Mouse (Mus musculus): ENCODE data around the gene Nup205. TPM values are rescaled to one million over a fixed set of nuclear protein-coding genes. Genes with fewer than 3 reads are reported as not detected.
"Not testable (repeated sequence)": the region's sequence is repeated elsewhere in the genome, so short reads cannot be mapped to it uniquely, and the experiment has no call there.

Nup205 gene
- total and polyA plus RNA-seq, 3 experiments: 8.2 to 99.2 (median 93.8) TPM

DNA sequence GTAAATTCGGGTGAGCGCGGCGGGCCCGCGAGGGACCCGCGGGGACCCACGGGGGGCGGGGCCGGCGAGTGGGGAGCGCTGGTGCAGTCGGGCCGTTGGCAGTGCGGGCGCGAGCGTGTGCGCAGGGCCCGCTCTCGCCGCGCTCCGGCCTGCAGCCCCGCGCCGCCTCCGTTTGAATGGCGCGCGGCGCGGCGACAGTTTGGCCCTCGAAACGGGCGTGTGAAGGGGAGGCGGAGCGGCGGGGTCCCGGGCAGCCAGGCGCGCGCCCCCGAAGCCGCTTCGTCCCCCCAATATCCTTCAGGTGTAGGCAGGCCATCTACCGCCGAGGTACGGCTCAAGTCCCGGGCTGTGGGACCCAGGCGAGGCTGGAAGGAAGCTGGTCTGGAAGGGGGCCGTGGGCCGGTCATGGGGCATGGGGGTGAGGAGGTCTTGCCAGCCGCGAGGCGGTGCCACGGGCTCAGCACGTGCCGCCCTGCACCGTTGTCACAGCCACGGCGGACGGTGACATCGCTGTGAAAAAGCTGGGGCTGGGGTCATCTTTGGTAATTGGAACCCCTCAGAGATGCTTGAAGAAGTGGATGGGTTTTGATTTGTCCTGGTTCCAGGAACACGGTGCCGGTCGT lies 540 bp downstream of the Nup205 start:
- DNase-seq (ENCODE audit: low spot score): peak; percentile 41

DNA sequence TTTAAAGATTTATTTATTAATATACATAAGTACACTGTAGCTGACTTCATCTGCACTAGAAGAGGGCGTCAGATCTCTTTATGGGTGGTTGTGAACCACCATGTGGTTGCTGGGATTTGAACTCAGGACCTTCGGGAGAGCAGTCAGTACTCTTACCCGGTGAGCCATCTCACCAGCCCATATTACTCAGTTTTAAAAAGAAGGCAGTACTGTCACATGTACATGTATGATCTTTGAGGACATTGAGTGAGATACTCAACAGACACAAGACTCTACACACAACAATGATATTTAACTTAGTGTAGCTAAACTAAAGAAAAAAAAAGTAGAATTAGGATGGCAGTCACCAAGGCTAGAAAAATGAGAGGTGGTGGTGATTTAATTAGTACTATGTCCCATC lies 2.1 kb downstream of the Nup205 start:
- ATAC-seq (ENCODE audit: extremely low read depth, insufficient number of reproducible peaks, low FRiP score, poor library complexity, severe bottlenecking); H3K9me3 ChIP-seq (replicated peaks): not testable (repeated sequence)

More for the DNA sequence above, 540 bp downstream of the Nup205 start:
- peaks cover 26% of the 10 kb centered on the region for H3K36me3 ChIP-seq (replicated peaks)
- no peaks in the 10 kb centered on the region for H3K9me3 ChIP-seq (replicated peaks)
- TF ChIP-seq GATA2 (IDR thresholded peaks at IDR 0.05; ENCODE audit: borderline replicate concordance, low read depth, low read length) (no peak), GATA1 (IDR thresholded peaks at IDR 0.05; ENCODE audit: borderline replicate concordance, low read length) (no peak), POLR2AphosphoS5 (IDR thresholded peaks at IDR 0.05; ENCODE audit: insufficient replicate concordance, low read depth, low read length) (no peak)
- peak overlapping the region; percentile 89 for H3K4me3 ChIP-seq (ENCODE audit: low read depth, low read length)
- ATAC-seq (ENCODE audit: extremely low read depth, insufficient number of reproducible peaks, low FRiP score, poor library complexity, severe bottlenecking): no peak
- no peaks in the 10 kb centered on the region; the same call in 1 of the 2 replicates for H3K27me3 ChIP-seq (ENCODE audit: insufficient read depth, low read length)
- peaks cover 20% of the 10 kb centered on the region for H3K4me1 ChIP-seq (ENCODE audit: insufficient read depth, low read depth, low read length)

GRCm38 (mm10) chr6:35184781-35185180 lies 7.6 kb downstream of the Nup205 start:
- Histone ChIP-seq H3K27me3 (ENCODE audit: insufficient read depth, low read length) (no peaks in the 10 kb centered on the region), H3K36me3 (replicated peaks) (peaks cover 92% of the 10 kb centered on the region), H3K4me3 (ENCODE audit: low read depth, low read length) (no peak overlapping the region), H3K4me1 (ENCODE audit: insufficient read depth, low read depth, low read length) (peaks cover 12% of the 10 kb centered on the region; the same call in 1 of the 2 replicates), H3K9me3 (replicated peaks) (no peaks in the 10 kb centered on the region)
- no peak for ATAC-seq (ENCODE audit: extremely low read depth, insufficient number of reproducible peaks, low FRiP score, poor library complexity, severe bottlenecking)
- DNase-seq (ENCODE audit: low spot score): no peak
- TF ChIP-seq GATA1 (IDR thresholded peaks at IDR 0.05; ENCODE audit: borderline replicate concordance, low read length) (no peak), CTCF (IDR thresholded peaks at IDR 0.05; ENCODE audit: low read depth, low read length) (no peak), GATA2 (IDR thresholded peaks at IDR 0.05; ENCODE audit: borderline replicate concordance, low read depth, low read length) (no peak), TAL1 (conservative IDR thresholded peaks at IDR 0.05; ENCODE audit: low read depth, low read length) (no peak), POLR2AphosphoS5 (IDR thresholded peaks at IDR 0.05; ENCODE audit: insufficient replicate concordance, low read depth, low read length) (no peak)

More for the DNA sequence above, 2.1 kb downstream of the Nup205 start:
- not testable (repeated sequence) for H3K4me3 ChIP-seq (ENCODE audit: low read depth, low read length); H3K27me3 ChIP-seq (ENCODE audit: insufficient read depth, low read length); DNase-seq (ENCODE audit: low spot score)
- H3K4me1 ChIP-seq (ENCODE audit: insufficient read depth, low read depth, low read length): peaks cover 20% of the 10 kb centered on the region
- peaks cover 41% of the 10 kb centered on the region for H3K36me3 ChIP-seq (replicated peaks)

- no peak for ATAC-seq (ENCODE audit: extremely low read depth, insufficient number of reproducible peaks, low FRiP score, poor library complexity, severe bottlenecking)
- no peaks in the 10 kb centered on the region for H3K9me3 ChIP-seq (replicated peaks)
- TF ChIP-seq TAL1 (conservative IDR thresholded peaks at IDR 0.05; ENCODE audit: low read depth, low read length) (no peak), POLR2AphosphoS5 (IDR thresholded peaks at IDR 0.05; ENCODE audit: insufficient replicate concordance, low read depth, low read length) (no peak), GATA2 (IDR thresholded peaks at IDR 0.05; ENCODE audit: borderline replicate concordance, low read depth, low read length) (no peak), GATA1 (IDR thresholded peaks at IDR 0.05; ENCODE audit: borderline replicate concordance, low read length) (no peak), CTCF (IDR thresholded peaks at IDR 0.05; ENCODE audit: low read depth, low read length) (no peak)
- H3K4me3 ChIP-seq (ENCODE audit: low read depth, low read length): no peak overlapping the region
- H3K36me3 ChIP-seq (replicated peaks): peaks cover 96% of the 10 kb centered on the region
- DNase-seq (ENCODE audit: low spot score): no peak
- H3K27me3 ChIP-seq (ENCODE audit: insufficient read depth, low read length): no peaks in the 10 kb centered on the region
- H3K4me1 ChIP-seq (ENCODE audit: insufficient read depth, low read depth, low read length): no peaks in the 10 kb centered on the region; the same call in 1 of the 2 replicates
These were observed 14.0 kb downstream of the Nup205 start for GRCm38 (mm10) chr6:35191198-35191597.

GRCm38 (mm10) chr6:35225696-35226095 lies 48.5 kb downstream of the Nup205 start:
- Histone ChIP-seq H3K27me3 (ENCODE audit: insufficient read depth, low read length) (no peaks in the 10 kb centered on the region), H3K4me1 (ENCODE audit: insufficient read depth, low read depth, low read length) (no peaks in the 10 kb centered on the region), H3K4me3 (ENCODE audit: low read depth, low read length) (no peak overlapping the region), H3K9me3 (replicated peaks) (no peaks in the 10 kb centered on the region), H3K36me3 (replicated peaks) (peaks cover 83% of the 10 kb centered on the region)
- TF ChIP-seq TAL1 (conservative IDR thresholded peaks at IDR 0.05; ENCODE audit: low read depth, low read length): no peak
- TF ChIP-seq POLR2AphosphoS5 (IDR thresholded peaks at IDR 0.05; ENCODE audit: insufficient replicate concordance, low read depth, low read length): no peak
- no peak for TF ChIP-seq GATA2 (IDR thresholded peaks at IDR 0.05; ENCODE audit: borderline replicate concordance, low read depth, low read length)
- no peak for DNase-seq (ENCODE audit: low spot score)
- ATAC-seq (ENCODE audit: extremely low read depth, insufficient number of reproducible peaks, low FRiP score, poor library complexity, severe bottlenecking): no peak

GRCm38 (mm10) chr6:35229415-35229814 lies 52.2 kb downstream of the Nup205 start:
- Histone ChIP-seq H3K4me1 (ENCODE audit: insufficient read depth, low read depth, low read length) (no peaks in the 10 kb centered on the region), H3K27me3 (ENCODE audit: insufficient read depth, low read length) (no peaks in the 10 kb centered on the region), H3K9me3 (replicated peaks) (no peaks in the 10 kb centered on the region), H3K36me3 (replicated peaks) (peaks cover 84% of the 10 kb centered on the region), H3K4me3 (ENCODE audit: low read depth, low read length) (no peak overlapping the region)
- DNase-seq (ENCODE audit: low spot score): no peak
- ATAC-seq (ENCODE audit: extremely low read depth, insufficient number of reproducible peaks, low FRiP score, poor library complexity, severe bottlenecking): no peak
- no peak for TF ChIP-seq GATA1 (IDR thresholded peaks at IDR 0.05; ENCODE audit: borderline replicate concordance, low read length)

GRCm38 (mm10) chr6:35236108-35236785 lies 59.0 kb downstream of the Nup205 start:
- Histone ChIP-seq H3K9me3 (replicated peaks) (no peaks in the 10 kb centered on the region), H3K27me3 (ENCODE audit: insufficient read depth, low read length) (no peaks in the 10 kb centered on the region), H3K4me3 (ENCODE audit: low read depth, low read length) (no peak overlapping the region), H3K36me3 (replicated peaks) (peaks cover 94% of the 10 kb centered on the region), H3K4me1 (ENCODE audit: insufficient read depth, low read depth, low read length) (no peaks in the 10 kb centered on the region)
- ATAC-seq (ENCODE audit: extremely low read depth, insufficient number of reproducible peaks, low FRiP score, poor library complexity, severe bottlenecking): no peak
- no peak for TF ChIP-seq CTCF (IDR thresholded peaks at IDR 0.05; ENCODE audit: low read depth, low read length)
- no peak for TF ChIP-seq GATA1 (IDR thresholded peaks at IDR 0.05; ENCODE audit: borderline replicate concordance, low read length)
- TF ChIP-seq GATA2 (IDR thresholded peaks at IDR 0.05; ENCODE audit: borderline replicate concordance, low read depth, low read length): no peak
- no peak for TF ChIP-seq POLR2AphosphoS5 (IDR thresholded peaks at IDR 0.05; ENCODE audit: insufficient replicate concordance, low read depth, low read length)
- TF ChIP-seq TAL1 (conservative IDR thresholded peaks at IDR 0.05; ENCODE audit: low read depth, low read length): no peak
- DNase-seq (ENCODE audit: low spot score): no peak
